Comparison of ENCODE assay signal across 28 mouse cellular contexts in the genomic region with DNA sequence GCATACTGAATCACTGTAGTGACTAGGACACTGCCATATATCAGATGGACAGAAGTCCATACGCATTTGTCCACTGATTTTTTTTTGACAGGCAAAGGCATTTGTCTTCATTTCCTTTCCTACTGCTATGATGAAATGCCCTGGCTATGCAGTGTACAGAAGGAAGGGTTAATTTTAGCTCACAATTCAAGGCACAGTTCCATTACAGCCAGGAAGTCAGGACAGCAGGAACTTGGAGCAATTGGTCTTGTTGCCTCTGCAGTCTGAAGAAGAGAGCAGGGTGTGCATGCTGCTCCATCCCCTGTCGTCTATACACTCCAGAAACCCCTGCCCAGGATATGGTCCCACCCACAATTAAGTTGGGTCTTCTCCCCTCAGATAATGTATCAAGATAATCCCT. TPM values are rescaled to one million over a fixed set of nuclear protein-coding genes. Genes with fewer than 3 reads are reported as not detected.
"Had no signal": no experiment of that assay in that cellular context is flagged by ENCODE, and none has a peak within 500 bp of the region (broad histone marks: within the 10 kb centered on the region; RNA-seq: fewer than 3 reads in every experiment).

No protein-coding gene starts in this region.

- H3K4me2 ChIP-seq: heart, embryonic 11.5 days; hindbrain, embryonic 12.5 days; hindbrain, embryonic 14.5 days; intestine, embryonic 15.5 days; limb, embryonic 12.5 days had no signal

- H3K4me1 ChIP-seq: hindbrain, embryonic 10.5 days; hindbrain, embryonic 12.5 days; intestine, embryonic 15.5 days; limb, embryonic 10.5 days; limb, embryonic 12.5 days had no signal

- H3K9me3 ChIP-seq: hindbrain, embryonic 10.5 days; hindbrain, embryonic 12.5 days; intestine, embryonic 15.5 days; limb, embryonic 10.5 days; limb, embryonic 12.5 days had no signal

- H3K27ac ChIP-seq: gastrocnemius, adult 2 months; heart, adult 2 months; hindbrain, embryonic 10.5 days; hindbrain, embryonic 12.5 days; hindbrain, embryonic 14.5 days; intestine, embryonic 15.5 days; kidney, postnatal 0 days; layer of hippocampus, adult 2 months; left cerebral cortex, adult 2 months; limb, embryonic 10.5 days; limb, embryonic 12.5 days had no signal

- ATAC-seq: forebrain, embryonic 16.5 days; hindbrain, embryonic 16.5 days; inflammation-experienced regulatory T-cells, adult 6 months; intestine, embryonic 15.5 days; intestine, postnatal 0 days had no signal

- H3K4me3 ChIP-seq: gastrocnemius, adult 2 months; heart, adult 2 months; hindbrain, embryonic 10.5 days; hindbrain, embryonic 12.5 days; intestine, embryonic 15.5 days; layer of hippocampus, adult 2 months; left cerebral cortex, adult 2 months; limb, embryonic 10.5 days; limb, embryonic 12.5 days had no signal

- DNase-seq: gastrocnemius, adult 2 months; gastrocnemius, postnatal 10 days; gastrocnemius, postnatal 25 days; heart, adult 2 months; heart, postnatal 14 days; heart, postnatal 4 days; kidney, adult 18-20 months; kidney, adult 8-10 months; kidney, postnatal 25 days; kidney, postnatal 4 days; liver had no signal

- H3K27me3 ChIP-seq: hindbrain, embryonic 12.5 days; intestine, embryonic 15.5 days; limb, embryonic 12.5 days had no signal

- H3K9ac ChIP-seq: hindbrain, embryonic 12.5 days; hindbrain, embryonic 14.5 days; intestine, embryonic 15.5 days; limb, embryonic 12.5 days had no signal

RNA-seq across cellular contexts. Expression of a gene that starts 31.2 kb away (rescaled TPM):
- total RNA-seq: gastrocnemius, adult 2 months; gastrocnemius, postnatal 25 days; granulocyte monocyte progenitor cell, adult 5-6 weeks; heart, adult 2 months; heart, postnatal 14 days; layer of hippocampus, postnatal 25 days had no signal
- polyA plus RNA-seq: heart, embryonic 11.5 days; intestine, postnatal 0 days; kidney, embryonic 14.5 days; limb, embryonic 10.5 days had no signal
